Mouse (Mus musculus): ENCODE results near the gene Ntn3. TPM values are rescaled to one million over a fixed set of nuclear protein-coding genes. Genes with fewer than 3 reads are reported as not detected.

The Ntn3 gene
- polyA plus RNA-seq, 1 experiment from 2014 or later, result 2.6 TPM

DNA sequence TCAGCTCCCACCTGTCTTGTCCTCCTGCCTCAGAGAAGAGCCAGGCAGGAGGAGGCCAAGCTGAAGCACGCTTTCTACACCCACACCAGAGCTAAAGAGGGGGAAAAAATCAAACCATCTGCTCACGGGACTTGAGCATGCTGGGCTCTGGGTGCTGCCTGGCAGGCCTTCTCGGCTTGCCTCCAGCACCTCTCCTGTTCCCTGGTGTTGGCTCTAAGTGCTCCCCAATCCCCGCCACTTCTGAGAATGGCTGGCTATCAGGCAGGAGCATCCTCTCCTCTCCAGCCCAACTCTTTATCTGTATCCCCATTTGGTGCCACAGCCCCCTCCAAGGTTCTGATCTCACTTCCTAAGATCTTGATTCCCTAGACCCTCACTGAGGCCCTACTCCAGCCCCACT lies 10.1 kb downstream of the Ntn3 start:
- ATAC-seq (no peak; the same call in 1 of the 2 replicates), DNase-seq (ENCODE audit: low spot score) (peak; percentile 14)
- H3K4me1 ChIP-seq (ENCODE audit: control insufficient read depth, insufficient read depth, low read length), result peaks cover 5% of the 10 kb centered on the region
- no peaks in the 10 kb centered on the region for H3K36me3 ChIP-seq (ENCODE audit: control insufficient read depth, insufficient read depth, low read length)
- no peak overlapping the region for H3K4me3 ChIP-seq (ENCODE audit: low read depth, low read length)
- H3K9me3 ChIP-seq (replicated peaks; ENCODE audit: control insufficient read depth, low read length), result no peaks in the 10 kb centered on the region
- H3K4me2 ChIP-seq (ENCODE audit: low read length), result no peak overlapping the region
- WGBS, result 78% methylated on average over 4 of the region's 4 CpGs
- H3K27me3 ChIP-seq (replicated peaks; ENCODE audit: control insufficient read depth, insufficient read depth, low read length), result no peaks in the 10 kb centered on the region
- no peak overlapping the region for H3K27ac ChIP-seq (ENCODE audit: low read depth, low read length)
- no peak overlapping the region; the same call in 1 of the 2 replicates for H3K9ac ChIP-seq (ENCODE audit: low read length)

DNA sequence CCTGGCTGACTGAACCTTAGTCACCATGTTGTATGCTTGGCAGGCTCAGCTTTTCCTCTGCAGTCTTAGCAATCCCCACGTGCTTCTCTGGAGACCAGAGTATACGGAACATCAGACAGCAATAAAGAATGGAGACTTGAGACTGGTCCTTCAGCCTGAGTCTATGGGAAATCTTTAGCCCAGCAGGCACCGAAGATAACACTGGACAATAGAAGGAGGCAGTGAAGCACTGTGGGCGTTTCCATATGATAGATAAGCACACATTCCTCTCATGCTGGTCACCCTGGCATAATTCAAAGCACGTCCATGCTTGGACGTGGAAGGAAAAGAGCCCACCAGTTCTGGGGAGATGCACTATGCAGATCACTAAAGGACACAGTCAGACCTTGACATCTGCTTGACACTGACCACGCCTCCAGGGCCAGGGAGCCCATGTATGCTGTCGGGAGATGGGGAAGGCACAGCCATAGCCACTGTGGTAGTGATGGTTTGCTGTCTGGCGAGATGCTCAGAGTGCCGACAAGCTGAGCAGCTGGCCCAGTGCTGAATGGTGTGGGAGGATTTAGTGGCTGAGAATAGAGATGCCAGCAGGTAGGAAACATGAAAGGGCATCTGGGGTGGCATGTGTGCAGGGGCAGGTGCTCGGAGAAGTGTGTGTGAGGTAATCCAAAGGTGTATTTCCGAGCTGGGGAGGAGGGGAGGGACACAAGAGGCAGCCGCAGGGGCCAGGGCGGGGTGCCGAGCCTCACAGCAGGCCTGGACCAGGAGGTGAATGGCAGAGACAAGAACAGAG lies 12.1 kb downstream of the Ntn3 start:
- Histone ChIP-seq H3K27ac (ENCODE audit: low read depth, low read length) (no peak overlapping the region), H3K27me3 (replicated peaks; ENCODE audit: control insufficient read depth, insufficient read depth, low read length) (no peaks in the 10 kb centered on the region), H3K4me1 (ENCODE audit: control insufficient read depth, insufficient read depth, low read length) (no peaks in the 10 kb centered on the region), H3K9ac (ENCODE audit: low read length) (no peak overlapping the region), H3K4me2 (ENCODE audit: low read length) (no peak overlapping the region), H3K9me3 (replicated peaks; ENCODE audit: control insufficient read depth, low read length) (no peaks in the 10 kb centered on the region), H3K36me3 (ENCODE audit: control insufficient read depth, insufficient read depth, low read length) (no peaks in the 10 kb centered on the region), H3K4me3 (ENCODE audit: low read depth, low read length) (no peak overlapping the region)
- 72% methylated on average over 15 of the region's 15 CpGs for WGBS
- no peak for ATAC-seq
- no peak for DNase-seq (ENCODE audit: low spot score)

DNA sequence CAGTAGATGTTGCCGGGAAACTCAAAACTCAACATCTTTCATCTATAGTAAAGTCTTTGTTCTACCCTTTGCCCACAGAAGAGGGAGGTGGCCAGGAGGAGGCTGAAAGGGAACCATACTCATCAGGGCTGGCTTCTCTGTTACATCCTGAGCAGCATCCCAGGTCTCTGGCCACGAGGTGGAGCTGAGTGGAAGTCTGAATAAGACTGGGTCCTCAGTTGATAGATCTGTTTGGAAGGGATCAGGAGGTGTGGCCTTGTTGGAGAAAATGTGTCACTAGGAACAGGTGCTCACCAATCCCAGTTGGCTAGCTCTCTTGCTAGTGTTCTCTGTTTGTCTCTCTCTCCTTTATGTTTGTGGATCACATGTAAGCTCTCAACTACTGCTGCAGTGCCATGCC lies 14.0 kb downstream of the Ntn3 start:
- WGBS, result 72% methylated on average over 2 of the region's 2 CpGs
- Histone ChIP-seq H3K9me3 (replicated peaks; ENCODE audit: control insufficient read depth, low read length) (no peaks in the 10 kb centered on the region), H3K36me3 (ENCODE audit: control insufficient read depth, insufficient read depth, low read length) (no peaks in the 10 kb centered on the region), H3K4me2 (ENCODE audit: low read length) (no peak overlapping the region), H3K4me3 (ENCODE audit: low read depth, low read length) (no peak overlapping the region), H3K27ac (ENCODE audit: low read depth, low read length) (no peak overlapping the region), H3K9ac (ENCODE audit: low read length) (no peak overlapping the region), H3K27me3 (replicated peaks; ENCODE audit: control insufficient read depth, insufficient read depth, low read length) (no peaks in the 10 kb centered on the region), H3K4me1 (ENCODE audit: control insufficient read depth, insufficient read depth, low read length) (no peaks in the 10 kb centered on the region)
- no peak for ATAC-seq
- DNase-seq (ENCODE audit: low spot score), result no peak

DNA sequence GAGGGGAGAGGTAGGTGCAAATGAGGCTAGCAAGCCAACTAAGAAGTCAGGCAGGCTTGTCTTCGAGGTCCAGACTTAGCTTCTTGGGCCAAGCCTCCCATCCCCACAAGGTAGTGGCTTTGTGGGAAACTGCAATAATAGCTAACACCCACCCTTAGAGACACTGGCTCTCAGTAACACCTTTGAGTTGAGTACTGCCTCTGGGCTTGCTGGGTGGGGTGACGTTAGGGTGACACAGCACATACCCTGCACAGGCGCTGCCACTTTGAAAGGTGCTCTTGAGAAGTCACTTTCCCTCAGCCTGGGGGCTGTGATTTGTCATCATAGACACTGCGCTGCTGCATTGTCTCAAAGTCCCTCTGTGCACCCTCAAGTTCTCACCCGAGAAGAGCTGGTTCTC lies 15.6 kb downstream of the Ntn3 start:
- Histone ChIP-seq H3K4me2 (ENCODE audit: low read length) (no peak overlapping the region), H3K4me1 (ENCODE audit: control insufficient read depth, insufficient read depth, low read length) (no peaks in the 10 kb centered on the region), H3K27me3 (replicated peaks; ENCODE audit: control insufficient read depth, insufficient read depth, low read length) (no peaks in the 10 kb centered on the region), H3K9me3 (replicated peaks; ENCODE audit: control insufficient read depth, low read length) (no peaks in the 10 kb centered on the region), H3K4me3 (ENCODE audit: low read depth, low read length) (no peak overlapping the region), H3K36me3 (ENCODE audit: control insufficient read depth, insufficient read depth, low read length) (no peaks in the 10 kb centered on the region), H3K27ac (ENCODE audit: low read depth, low read length) (no peak overlapping the region), H3K9ac (ENCODE audit: low read length) (no peak overlapping the region)
- 85% methylated on average over 5 of the region's 5 CpGs for WGBS
- DNase-seq (ENCODE audit: low spot score), result no peak
- no peak for ATAC-seq

DNA sequence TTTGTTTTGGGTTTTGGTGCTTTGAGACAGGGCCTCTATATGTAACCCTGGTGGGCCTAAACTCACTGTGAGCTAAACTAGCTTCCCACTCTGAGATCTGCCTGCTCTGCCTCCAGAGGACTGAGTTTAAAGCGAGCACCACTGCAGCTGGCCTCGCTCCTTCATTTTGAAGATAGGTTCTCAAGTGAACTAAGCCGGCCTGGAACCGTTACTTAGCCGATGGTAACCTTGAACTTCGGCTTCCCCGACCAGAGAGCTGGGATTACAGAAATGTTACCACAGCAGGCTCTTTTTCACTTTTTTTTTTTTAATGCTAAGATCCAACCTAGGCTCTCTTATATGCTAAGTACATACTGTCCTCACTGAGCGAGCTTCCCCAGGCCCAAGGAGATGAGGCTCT lies 16.1 kb downstream of the Ntn3 start:
- Histone ChIP-seq H3K9me3 (replicated peaks; ENCODE audit: control insufficient read depth, low read length) (no peaks in the 10 kb centered on the region), H3K4me3 (ENCODE audit: low read depth, low read length) (no peak overlapping the region), H3K4me1 (ENCODE audit: control insufficient read depth, insufficient read depth, low read length) (no peaks in the 10 kb centered on the region), H3K9ac (ENCODE audit: low read length) (no peak overlapping the region), H3K4me2 (ENCODE audit: low read length) (no peak overlapping the region), H3K36me3 (ENCODE audit: control insufficient read depth, insufficient read depth, low read length) (0 out of 2 replicates have a peak, but pooled peaks cover 2% of the 10 kb centered on the region), H3K27ac (ENCODE audit: low read depth, low read length) (no peak overlapping the region), H3K27me3 (replicated peaks; ENCODE audit: control insufficient read depth, insufficient read depth, low read length) (no peaks in the 10 kb centered on the region)
- DNase-seq (ENCODE audit: low spot score) (no peak), ATAC-seq (no peak)
- WGBS, result 90% methylated on average over 8 of the region's 8 CpGs

DNA sequence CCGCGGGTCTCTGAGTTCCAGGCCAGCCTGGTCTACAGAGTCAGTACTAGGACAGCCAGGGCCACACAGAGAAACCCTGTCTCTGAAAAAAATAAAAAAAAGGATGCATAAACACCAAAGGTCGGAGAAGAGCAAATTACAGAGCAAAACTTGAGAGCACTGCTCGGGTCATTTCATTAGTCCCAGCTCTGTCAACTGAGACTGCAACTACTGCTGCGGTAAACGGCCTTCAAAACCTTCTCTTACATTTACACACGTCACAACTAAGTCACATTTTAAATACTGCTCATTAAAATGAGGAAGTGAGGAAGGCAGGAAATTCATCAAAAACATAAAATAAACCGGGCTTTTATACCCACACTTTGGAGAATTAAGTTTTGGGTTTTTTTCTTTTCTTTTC lies 16.5 kb downstream of the Ntn3 start:
- no peak overlapping the region for H3K4me3 ChIP-seq (ENCODE audit: low read depth, low read length)
- no peak overlapping the region for H3K4me2 ChIP-seq (ENCODE audit: low read length)
- DNase-seq (ENCODE audit: low spot score) (no peak), ATAC-seq (no peak)
- H3K36me3 ChIP-seq (ENCODE audit: control insufficient read depth, insufficient read depth, low read length), result 0 out of 2 replicates have a peak, but pooled peaks cover 6% of the 10 kb centered on the region
- no peak overlapping the region for H3K27ac ChIP-seq (ENCODE audit: low read depth, low read length)
- no peaks in the 10 kb centered on the region for H3K4me1 ChIP-seq (ENCODE audit: control insufficient read depth, insufficient read depth, low read length)
- 85% methylated on average over 8 of the region's 8 CpGs for WGBS
- H3K27me3 ChIP-seq (replicated peaks; ENCODE audit: control insufficient read depth, insufficient read depth, low read length), result no peaks in the 10 kb centered on the region
- H3K9ac ChIP-seq (ENCODE audit: low read length), result no peak overlapping the region
- H3K9me3 ChIP-seq (replicated peaks; ENCODE audit: control insufficient read depth, low read length), result no peaks in the 10 kb centered on the region

DNA sequence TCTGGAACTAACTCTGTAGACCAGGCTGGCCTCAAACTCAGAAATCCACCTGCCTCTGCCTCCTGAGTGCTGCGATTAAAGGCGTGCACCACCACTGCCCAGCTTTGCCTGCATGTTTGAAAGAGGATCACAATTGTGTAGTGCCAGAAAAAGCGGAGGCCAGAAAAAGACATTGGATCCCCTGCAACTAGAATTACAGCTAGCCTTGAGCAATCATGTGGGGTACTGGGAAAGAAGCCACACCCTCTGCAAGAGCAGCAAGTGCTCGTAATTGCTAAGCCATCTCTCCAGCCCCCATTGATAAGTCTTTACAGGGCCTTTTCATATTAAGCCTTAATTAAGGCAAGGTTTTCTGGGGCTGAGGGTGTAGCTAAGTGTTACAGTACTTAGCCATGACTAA lies 17.9 kb downstream of the Ntn3 start:
- 58% methylated on average over 4 of the region's 4 CpGs for WGBS
- Histone ChIP-seq H3K9me3 (replicated peaks; ENCODE audit: control insufficient read depth, low read length) (no peaks in the 10 kb centered on the region), H3K4me1 (ENCODE audit: control insufficient read depth, insufficient read depth, low read length) (no peaks in the 10 kb centered on the region), H3K27ac (ENCODE audit: low read depth, low read length) (no peak overlapping the region), H3K4me3 (ENCODE audit: low read depth, low read length) (no peak overlapping the region), H3K4me2 (ENCODE audit: low read length) (no peak overlapping the region), H3K27me3 (replicated peaks; ENCODE audit: control insufficient read depth, insufficient read depth, low read length) (no peaks in the 10 kb centered on the region), H3K9ac (ENCODE audit: low read length) (no peak overlapping the region), H3K36me3 (ENCODE audit: control insufficient read depth, insufficient read depth, low read length) (0 out of 2 replicates have a peak, but pooled peaks cover 8% of the 10 kb centered on the region)
- ATAC-seq (no peak), DNase-seq (ENCODE audit: low spot score) (no peak)

DNA sequence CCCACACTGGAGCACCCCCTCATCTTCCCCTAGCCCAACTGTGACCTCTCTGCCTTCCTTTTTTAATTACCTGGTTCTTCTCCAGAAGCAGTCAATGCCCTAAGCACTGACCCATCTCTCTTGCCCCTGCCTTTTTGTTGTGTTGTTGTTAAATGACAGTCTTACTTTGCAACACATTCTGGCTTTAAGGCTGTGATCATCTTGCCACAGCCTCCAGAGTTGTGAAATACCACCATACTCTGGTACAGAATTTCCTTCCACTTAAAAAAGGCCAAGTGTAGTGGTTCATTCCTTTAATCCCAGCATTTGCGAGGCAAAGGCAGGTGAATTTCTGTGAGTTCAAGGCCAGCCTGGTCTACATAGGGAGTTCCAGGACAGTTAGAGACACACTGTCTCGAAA lies 18.4 kb downstream of the Ntn3 start:
- 96% methylated on average over 2 of the region's 2 CpGs for WGBS
- H3K4me1 ChIP-seq (ENCODE audit: control insufficient read depth, insufficient read depth, low read length), result no peaks in the 10 kb centered on the region
- no peak overlapping the region for H3K9ac ChIP-seq (ENCODE audit: low read length)
- ATAC-seq, result no peak
- H3K4me2 ChIP-seq (ENCODE audit: low read length), result no peak overlapping the region
- no peak for DNase-seq (ENCODE audit: low spot score)
- no peaks in the 10 kb centered on the region for H3K9me3 ChIP-seq (replicated peaks; ENCODE audit: control insufficient read depth, low read length)
- no peaks in the 10 kb centered on the region for H3K27me3 ChIP-seq (replicated peaks; ENCODE audit: control insufficient read depth, insufficient read depth, low read length)
- peaks cover 8% of the 10 kb centered on the region; the same call in 1 of the 2 replicates for H3K36me3 ChIP-seq (ENCODE audit: control insufficient read depth, insufficient read depth, low read length)
- H3K4me3 ChIP-seq (ENCODE audit: low read depth, low read length), result no peak overlapping the region
- no peak overlapping the region for H3K27ac ChIP-seq (ENCODE audit: low read depth, low read length)

DNA sequence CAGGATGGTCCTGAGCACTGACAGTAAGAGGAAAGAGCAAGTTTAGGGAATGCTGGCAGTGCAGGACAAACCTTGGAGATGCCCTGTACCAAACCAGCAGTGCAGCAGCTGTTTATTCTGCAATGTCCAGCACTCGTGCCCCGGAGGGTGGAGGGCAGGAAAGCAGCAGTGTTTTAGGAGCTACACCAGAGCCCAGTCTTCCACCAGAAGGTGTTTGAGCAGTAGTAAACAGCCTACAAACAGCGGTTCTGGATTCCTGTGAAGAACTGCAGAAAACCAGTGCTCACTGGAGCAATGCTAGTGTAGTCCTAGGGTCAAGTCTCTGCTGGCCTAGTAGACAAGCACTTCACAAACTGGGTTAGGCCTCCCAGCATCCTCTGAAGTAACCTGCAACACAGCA lies 35.1 kb downstream of the Ntn3 start:
- H3K4me1 ChIP-seq (ENCODE audit: control insufficient read depth, insufficient read depth, low read length), result 0 out of 2 replicates have a peak, but pooled peaks cover 4% of the 10 kb centered on the region
- no peak overlapping the region for H3K4me3 ChIP-seq (ENCODE audit: low read depth, low read length)
- no peaks in the 10 kb centered on the region for H3K9me3 ChIP-seq (replicated peaks; ENCODE audit: control insufficient read depth, low read length)
- no peak for ATAC-seq
- H3K27me3 ChIP-seq (replicated peaks; ENCODE audit: control insufficient read depth, insufficient read depth, low read length), result no peaks in the 10 kb centered on the region
- WGBS, result 85% methylated on average over 3 of the region's 3 CpGs
- no peak overlapping the region for H3K27ac ChIP-seq (ENCODE audit: low read depth, low read length)
- H3K36me3 ChIP-seq (ENCODE audit: control insufficient read depth, insufficient read depth, low read length), result no peaks in the 10 kb centered on the region
- no peak overlapping the region for H3K4me2 ChIP-seq (ENCODE audit: low read length)
- no peak overlapping the region for H3K9ac ChIP-seq (ENCODE audit: low read length)
- DNase-seq (ENCODE audit: low spot score), result no peak
